Mouse (Mus musculus) ovary, postnatal 10 days (tissue): ENCODE measurements around the gene Selenos.

Source experiments
- DNase-seq: peaks from one replicate; pipeline ENCODE4 v3.0.0; 2022; ENCODE audit warnings: low spot score

The Selenos gene

DNA sequence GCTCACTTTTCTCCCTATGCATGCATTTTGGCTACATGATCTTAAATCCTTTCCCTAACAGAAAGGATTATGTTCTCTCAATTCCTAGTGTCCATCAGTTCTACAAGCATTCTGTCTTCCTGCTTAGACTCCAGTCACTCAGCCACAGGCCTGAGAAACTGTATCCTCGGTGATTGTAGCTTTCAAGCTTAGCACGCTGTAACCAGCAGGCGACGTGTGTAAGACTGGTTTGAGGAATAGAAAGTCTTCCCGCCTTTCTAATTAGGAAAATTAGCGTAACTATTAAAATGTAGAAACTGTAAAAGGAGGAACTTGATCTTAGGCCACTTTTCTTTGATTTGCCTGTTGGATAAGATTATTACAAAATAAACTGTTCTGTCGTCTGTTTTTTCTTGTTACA, 39.3 kb downstream of the Selenos start:
- no peak for DNase-seq

DNA sequence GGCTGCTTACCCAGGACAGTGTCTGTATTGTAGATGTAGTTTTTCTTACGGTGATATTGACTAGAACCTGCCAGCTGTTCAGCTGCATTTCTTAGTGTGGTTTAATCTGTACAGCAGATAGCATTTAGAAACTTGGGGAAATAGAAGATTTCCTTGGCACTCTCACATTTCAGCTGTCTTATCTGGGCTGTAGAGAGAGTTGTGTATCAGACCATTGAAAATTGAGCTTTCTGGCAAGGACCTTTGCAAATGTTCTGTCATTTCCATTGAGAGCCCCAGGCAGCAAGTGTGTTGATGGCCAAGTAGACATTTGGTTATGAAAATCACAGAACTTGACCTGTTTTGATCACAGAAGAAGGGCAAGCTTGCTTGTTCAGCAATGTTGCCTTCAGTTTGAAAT, 40.7 kb downstream of the Selenos start:
- DNase-seq: no peak

DNA sequence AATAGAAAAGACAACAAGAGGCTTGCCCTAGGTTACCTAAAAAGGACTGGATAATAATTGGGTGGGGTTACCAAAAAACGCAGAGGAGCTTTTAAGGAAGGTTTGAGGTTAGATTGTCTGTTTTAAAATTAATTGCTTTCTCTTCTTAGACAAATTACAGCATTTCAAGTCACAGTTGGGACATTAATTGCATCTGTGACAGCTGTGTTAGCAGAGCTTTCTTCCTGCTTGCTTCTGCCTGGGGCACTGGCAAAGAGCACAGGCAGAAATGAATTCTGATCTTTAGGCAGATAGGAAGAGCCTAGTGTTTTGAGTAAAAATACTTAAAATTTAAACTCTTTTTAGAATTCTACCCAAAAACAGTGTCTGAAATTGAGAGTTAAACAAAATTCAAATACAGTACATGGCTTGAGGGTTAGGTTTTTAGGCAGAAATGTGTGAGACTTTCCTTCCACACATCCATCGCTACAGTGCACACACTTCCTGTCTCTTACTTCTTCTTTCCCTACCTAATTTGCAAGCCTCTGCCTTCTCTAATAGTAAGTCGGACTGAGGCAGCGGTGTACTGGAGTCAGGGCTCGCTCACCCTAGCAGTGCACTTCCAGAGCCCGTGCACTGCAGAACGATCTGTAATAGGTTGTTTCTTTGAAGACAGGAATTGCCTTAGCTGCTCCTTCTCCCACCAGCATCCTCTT, 41.4 kb downstream of the Selenos start:
- DNase-seq: no peak

DNA sequence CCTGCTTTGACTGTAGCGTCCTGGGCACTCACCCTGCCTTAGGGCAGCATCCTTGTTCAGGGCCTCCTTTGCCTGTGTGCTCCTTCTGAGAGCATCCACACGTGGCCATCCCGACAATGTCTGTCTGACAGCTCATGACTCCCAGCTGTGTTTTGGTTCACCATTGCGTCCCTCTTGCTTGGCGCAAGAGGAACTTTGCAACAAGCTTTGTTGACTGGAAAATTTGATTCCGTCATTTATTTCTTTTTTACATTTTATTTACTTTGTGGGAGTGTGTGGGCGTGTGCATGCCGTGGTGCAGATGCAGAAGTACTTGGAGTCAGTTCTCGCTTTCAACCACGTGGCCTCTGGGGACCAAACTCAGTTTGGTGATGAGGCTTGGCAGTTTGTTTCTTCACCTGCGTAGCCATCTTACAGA, 45.1 kb downstream of the Selenos start:
- DNase-seq: no peak

DNA sequence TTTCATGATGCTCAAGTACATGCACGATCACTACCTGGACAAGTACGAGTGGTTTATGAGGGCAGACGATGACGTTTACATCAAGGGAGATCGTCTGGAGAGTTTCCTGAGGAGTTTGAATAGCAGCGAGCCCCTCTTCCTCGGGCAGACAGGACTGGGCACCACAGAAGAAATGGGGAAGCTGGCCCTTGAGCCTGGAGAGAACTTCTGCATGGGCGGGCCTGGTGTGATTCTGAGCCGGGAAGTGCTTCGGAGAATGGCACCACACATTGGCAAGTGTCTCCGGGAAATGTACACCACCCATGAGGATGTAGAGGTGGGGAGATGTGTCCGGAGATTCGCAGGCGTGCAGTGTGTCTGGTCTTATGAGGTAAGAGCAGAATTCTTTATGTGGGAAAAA, 45.9 kb downstream of the Selenos start:
- DNase-seq: no peak

DNA sequence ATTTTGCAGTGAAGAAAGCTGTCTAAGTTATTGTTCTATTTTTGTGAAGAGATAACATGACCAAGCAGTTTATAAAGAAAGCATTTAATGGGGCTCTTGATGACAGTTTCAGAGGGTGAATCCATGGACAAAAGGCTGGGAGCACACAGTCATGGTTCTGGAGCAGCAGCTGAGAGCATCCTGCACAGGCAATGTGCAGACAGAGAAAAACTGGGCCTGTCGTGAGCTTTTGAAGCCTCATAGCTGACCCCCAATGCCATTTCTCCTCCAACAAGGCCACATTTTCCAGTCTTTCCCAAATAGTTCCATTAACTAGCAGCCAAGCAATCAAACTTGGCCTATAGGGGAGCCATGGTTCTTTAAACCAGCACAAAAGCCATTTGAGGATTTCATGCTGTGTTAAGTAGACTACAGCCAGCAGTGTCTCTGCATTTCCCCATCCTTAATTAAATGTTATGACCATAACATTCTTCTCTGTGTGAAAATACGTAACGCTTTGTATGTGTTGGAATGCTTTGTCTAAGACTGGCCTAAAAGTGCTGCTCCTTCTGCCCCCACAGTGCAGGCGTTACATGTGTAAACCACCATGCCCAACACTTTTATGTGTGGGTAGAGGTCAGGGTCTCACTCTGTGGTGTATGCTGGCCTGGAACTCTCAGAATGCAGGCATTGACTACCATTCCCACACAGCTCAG, 48.6 kb downstream of the Selenos start:
- DNase-seq: no peak

DNA sequence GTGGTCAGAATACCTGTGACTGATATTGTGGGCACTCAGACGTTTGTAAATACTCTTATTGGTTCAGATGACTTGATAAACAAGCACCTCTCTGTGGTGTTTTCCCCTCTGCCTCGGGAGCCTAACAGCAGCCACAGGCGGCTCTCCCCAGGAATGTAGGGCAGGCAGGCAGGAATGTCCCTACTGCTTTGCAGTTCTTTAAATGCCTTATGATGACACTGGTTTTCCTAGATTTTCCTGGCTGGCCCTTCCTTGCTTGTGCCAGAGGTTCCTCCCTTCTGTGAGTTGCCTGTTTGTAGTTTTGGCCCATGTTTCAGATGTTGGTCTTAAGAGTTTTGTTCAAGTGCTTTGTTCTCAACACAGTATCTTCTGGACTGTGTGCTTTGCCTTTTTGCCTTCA, 49.4 kb downstream of the Selenos start:
- no peak for DNase-seq

DNA sequence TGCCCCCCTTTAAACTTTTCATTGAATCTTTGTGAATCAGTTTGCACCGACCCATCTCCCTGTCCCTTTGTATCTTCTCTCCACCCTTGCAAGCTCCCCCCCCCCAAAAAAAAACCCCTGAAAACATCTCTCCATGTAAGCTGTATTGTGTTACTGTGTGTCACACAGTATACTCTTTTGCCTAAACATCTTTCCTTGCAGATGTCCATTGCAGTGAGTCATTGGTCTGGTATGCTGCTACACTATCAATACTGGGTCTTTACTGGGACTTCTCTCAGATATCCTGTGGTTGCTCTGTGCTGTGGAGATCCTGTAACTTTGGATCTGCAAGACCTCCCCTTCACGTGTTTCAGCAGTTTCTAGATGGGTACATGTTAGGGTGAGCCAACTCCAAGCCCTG, 50.8 kb downstream of the Selenos start:
- DNase-seq: no peak

DNA sequence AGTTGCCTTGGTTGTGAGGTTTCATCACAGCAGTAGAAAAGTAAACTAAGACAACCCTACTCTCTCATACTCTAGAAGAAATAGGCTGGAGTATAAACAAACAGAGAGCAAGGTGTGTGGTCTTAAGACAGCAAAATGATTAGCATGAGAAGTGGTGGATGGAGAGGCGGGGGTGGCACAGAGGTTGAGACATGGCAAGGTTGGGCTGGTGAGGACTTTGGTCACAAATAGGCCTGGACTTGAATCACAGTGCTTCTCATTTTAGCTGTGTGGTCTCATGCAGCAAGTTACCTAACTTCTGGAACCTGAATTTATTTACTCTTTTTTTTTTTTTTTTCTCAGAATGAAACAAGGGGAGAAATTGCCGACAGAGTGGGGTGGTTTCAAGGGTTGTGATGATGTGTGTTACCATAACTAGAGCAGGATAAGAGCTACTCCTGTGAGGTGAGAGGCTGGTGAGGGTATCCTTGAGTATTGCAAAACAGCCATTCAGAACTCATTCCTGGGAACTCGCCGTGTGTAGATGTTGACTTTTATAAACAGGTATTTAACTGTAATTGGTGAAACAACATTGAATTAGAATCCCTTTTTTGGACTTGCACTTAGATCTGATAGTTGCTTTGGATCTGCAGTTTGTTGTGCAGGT, 52.5 kb downstream of the Selenos start:
- DNase-seq: no peak

DNA sequence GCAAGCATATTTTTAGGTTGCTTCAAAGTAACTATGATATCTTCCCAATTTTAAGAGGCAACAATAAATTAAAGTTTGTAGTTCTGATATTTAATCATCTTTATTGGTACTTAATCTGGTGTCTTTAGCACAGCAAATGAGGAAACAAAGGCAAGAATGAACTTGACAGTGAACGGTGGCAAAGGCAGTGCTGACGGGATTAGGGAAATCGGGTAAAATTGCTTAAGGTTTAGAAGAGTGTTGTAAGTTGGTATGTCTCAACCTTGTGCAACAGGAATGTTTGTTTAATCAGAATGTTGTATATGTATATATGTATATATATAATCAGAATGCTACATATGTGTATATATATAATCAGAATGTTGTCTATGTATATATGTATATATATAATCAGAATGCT, 54.7 kb downstream of the Selenos start:
- no peak for DNase-seq

DNA sequence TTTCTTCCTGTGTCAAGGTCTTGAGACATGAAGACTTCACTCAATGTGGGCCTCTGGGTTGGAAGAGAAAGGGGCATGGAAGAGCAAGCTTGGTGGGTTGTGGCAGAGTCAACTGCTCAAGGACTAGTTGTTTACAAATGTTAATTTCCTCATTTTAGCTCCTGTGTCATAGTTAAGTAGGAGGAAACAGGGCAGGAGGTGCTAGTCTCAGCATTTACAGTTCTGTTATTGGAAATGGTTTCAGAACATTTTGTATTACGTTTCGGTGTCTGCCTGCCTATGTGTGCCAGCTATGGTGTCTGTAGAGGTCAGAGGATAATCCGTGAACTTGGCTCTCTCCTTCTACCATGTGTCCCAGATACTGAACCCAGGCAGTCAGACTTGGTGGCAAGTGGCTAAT, 56.2 kb downstream of the Selenos start:
- no peak for DNase-seq

DNA sequence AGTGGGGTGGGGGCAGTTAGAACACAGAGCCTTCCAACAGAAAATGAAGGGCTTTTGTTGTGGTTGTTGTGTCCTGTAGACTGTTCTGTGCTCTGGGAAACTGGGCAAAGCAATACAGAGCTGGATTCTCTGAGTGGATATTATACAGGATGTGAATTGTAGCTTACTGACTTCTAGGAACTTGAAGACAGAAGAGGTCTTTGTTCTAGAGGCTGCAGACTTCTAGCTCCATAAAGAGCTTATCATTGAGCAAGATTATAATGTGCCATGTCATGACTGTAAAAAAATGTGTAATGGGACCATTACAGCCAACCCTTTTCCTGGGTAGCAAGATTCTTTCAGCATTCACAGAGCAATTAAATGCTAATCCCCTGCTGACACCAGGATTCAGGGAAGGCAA, 56.7 kb downstream of the Selenos start:
- no peak for DNase-seq

DNA sequence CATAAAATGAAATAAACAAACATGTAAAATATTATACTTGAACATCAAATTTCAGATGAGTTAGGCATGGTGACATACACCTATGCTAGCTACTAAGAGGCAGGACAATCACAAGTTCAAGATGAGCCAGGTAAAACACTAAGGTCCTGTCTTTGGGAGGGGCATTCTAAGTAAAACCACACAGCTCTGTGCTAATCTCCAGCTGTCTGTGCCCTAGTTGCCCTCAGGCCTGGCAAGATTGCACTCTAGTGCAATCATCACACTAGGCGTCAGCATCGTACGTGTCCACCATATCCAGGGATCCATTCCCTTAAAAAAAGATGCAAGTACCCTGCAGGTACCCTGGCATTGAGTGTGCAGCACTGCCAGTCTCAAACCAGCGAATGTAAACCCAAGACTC, 57.9 kb downstream of the Selenos start:
- DNase-seq: no peak

DNA sequence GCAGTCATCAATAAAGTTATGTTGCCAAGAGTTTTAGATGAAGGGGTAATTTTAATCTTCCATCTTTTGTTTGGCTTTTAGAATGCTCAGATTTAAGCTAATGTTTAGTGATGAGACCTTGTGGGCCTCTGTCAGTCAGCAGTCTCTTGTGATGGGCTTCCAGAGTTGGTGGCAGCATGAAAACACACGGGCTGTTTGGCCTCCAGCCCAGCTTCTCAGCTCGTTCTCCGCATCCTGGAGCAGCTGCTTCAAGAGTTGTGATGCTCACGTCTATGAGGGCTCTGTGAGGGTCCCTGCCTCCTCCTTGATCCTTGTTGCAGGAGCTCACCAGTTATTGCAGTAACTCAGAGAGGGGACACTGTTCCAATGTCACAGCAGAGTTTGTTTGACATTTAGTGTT, 58.9 kb downstream of the Selenos start:
- DNase-seq: no peak

DNA sequence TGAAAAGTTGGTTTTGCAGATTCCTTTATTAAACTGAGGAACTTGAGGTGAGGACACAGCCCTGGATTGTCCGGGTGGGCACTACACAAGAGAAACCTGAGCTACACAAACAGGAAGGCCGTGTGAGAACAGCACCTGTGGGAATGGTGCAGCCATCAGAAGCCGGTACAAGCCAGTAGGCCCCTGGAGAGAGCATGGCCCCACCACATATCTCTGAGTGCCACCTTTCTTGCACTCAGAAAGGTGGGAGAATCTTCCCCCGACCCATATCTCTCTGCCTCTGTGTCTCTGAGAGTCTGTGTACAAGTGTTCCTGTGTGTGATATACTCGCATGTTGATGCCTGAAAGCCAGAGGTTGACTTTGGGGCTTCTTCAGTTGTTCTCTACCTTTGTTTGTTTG, 59.4 kb downstream of the Selenos start:
- no peak for DNase-seq
